Mouse (Mus musculus): ENCODE data around the gene Pgp.

GRCm38 (mm10) chr17:24462932-24463331 is 7.3 kb upstream of the Pgp start:
- no peak for TF ChIP-seq CTCF (IDR thresholded peaks at IDR 0.05; ENCODE audit: low read depth)
- no peak for TF ChIP-seq EP300 (IDR thresholded peaks at IDR 0.05; ENCODE audit: low read depth)

All from liver, postnatal 0 days (tissue).